Mouse (Mus musculus) lung, embryonic 15.5 days (tissue): ENCODE measurements around the gene Ksr1. TPM values are rescaled to one million over a fixed set of nuclear protein-coding genes. Genes with fewer than 3 reads are reported as not detected.
A peak's percentile ranks its signal among the peaks of the same experiment; 100 is the strongest.

Source experiments
- ATAC-seq: fragments of 200-750 bp; cut with Nextera tagmentation; 2 replicates; pipeline ENCODE4 v1.8.0; 2017; ENCODE audit warnings: moderate number of reproducible peaks, borderline replicate concordance; ENCODE audit not compliant: low FRiP score, low TSS enrichment; ENCODE audit errors: extremely low read depth
- H3K27ac ChIP-seq: fragments of 300-500 bp; sonication (generic); 2 replicates; pipeline ENCODE4 v1.5.1; 2015; ENCODE audit warnings: moderate library complexity, mild to moderate bottlenecking, inconsistent platforms
- H3K27me3 ChIP-seq: fragments of 300-500 bp; sonication (generic); 2 replicates; pipeline ENCODE4 v1.6.1; 2015; ENCODE audit warnings: inconsistent platforms
- H3K36me3 ChIP-seq: fragments of 300-500 bp; sonication (generic); 2 replicates; pipeline ENCODE4 v1.6.1; 2015; ENCODE audit warnings: inconsistent platforms
- H3K4me1 ChIP-seq: fragments of 300-500 bp; sonication (generic); 2 replicates; pipeline ENCODE4 v1.6.1; 2015; ENCODE audit warnings: inconsistent platforms
- H3K4me2 ChIP-seq: fragments of 300-500 bp; sonication (generic); 2 replicates; pipeline ENCODE4 v1.6.1; 2015; ENCODE audit warnings: inconsistent platforms, mild to moderate bottlenecking, moderate library complexity
- H3K4me3 ChIP-seq: fragments of 300-500 bp; sonication (generic); 2 replicates; pipeline ENCODE4 v1.5.1; 2015; ENCODE audit warnings: mild to moderate bottlenecking, inconsistent platforms
- H3K9ac ChIP-seq: fragments of 300-500 bp; sonication (generic); 2 replicates; pipeline ENCODE4 v1.6.1; 2015; ENCODE audit warnings: inconsistent platforms
- H3K9me3 ChIP-seq: fragments of 300-500 bp; sonication (generic); 2 replicates; pipeline ENCODE4 v1.6.1; 2016; ENCODE audit warnings: inconsistent platforms
- WGBS: fragments of 180-500 bp; shearing (Covaris S2); methylation state at CpG from one replicate; pipeline ENCODE4 v1.1.7; 2015; 5-methylcytosine and 5-hydroxymethylcytosine counted together
- polyA plus RNA-seq: library from polyadenylated mRNA; unstranded; fragments of >200 nt; fragmentation: Nextera tagmentation; extraction: Ambion mirVana; gene quantifications from 2 replicates; pipeline ENCODE4 v1.2.1, GENCODE M21; 2015

Ksr1 gene
- polyA plus RNA-seq, 1 experiment from 2014 or later = 2.8 TPM

- no peak overlapping the region for H3K27ac ChIP-seq
- no peak for ATAC-seq
- no peak overlapping the region for H3K4me3 ChIP-seq
- no peak overlapping the region for H3K4me2 ChIP-seq
- H3K9ac ChIP-seq = no peak overlapping the region
- H3K9me3 ChIP-seq = no peaks in the 10 kb centered on the region
- WGBS = 86% methylated on average over 3 of the region's 3 CpGs
- no peaks in the 10 kb centered on the region for H3K27me3 ChIP-seq
- peaks cover 10% of the 10 kb centered on the region for H3K4me1 ChIP-seq
- no peaks in the 10 kb centered on the region for H3K36me3 ChIP-seq
Observed at GRCm38 (mm10) chr11:79074611-79075010, 71.6 kb downstream of the Ksr1 start.

GRCm38 (mm10) chr11:79073583-79073982 is 72.6 kb downstream of the Ksr1 start:
- 72% methylated on average over 4 of the region's 4 CpGs for WGBS
- no peaks in the 10 kb centered on the region for H3K27me3 ChIP-seq
- peaks cover 14% of the 10 kb centered on the region for H3K4me1 ChIP-seq
- no peak overlapping the region for H3K4me3 ChIP-seq
- H3K9ac ChIP-seq = no peak overlapping the region
- H3K4me2 ChIP-seq = no peak overlapping the region
- no peak for ATAC-seq
- H3K36me3 ChIP-seq = no peaks in the 10 kb centered on the region
- no peaks in the 10 kb centered on the region for H3K9me3 ChIP-seq
- H3K27ac ChIP-seq = no peak overlapping the region

DNA sequence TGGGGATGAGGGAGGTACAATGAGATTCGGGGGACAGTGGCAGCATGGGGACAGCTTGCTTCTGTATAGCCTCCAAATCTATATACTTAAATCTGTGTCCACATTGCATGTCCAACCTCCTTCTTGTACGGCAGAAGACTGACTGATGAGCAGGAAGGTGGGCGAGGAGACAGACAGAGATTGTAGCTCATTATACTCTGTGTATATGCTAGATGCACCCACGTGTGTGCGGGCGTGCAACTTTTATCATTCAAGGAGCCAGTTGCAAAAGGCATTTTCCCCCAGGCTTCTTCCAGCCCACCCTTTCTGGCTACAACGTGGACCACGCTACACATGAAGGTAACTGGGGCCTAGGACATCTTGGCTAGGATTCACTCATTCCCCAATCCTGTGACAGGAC is 74.1 kb downstream of the Ksr1 start:
- Histone ChIP-seq H3K9ac (no peak overlapping the region), H3K9me3 (no peaks in the 10 kb centered on the region), H3K4me2 (no peak overlapping the region), H3K4me1 (peaks cover 14% of the 10 kb centered on the region), H3K36me3 (no peaks in the 10 kb centered on the region), H3K4me3 (no peak overlapping the region), H3K27me3 (no peaks in the 10 kb centered on the region), H3K27ac (no peak overlapping the region)
- no peak for ATAC-seq
- WGBS = 94% methylated on average over 8 of the region's 8 CpGs

DNA sequence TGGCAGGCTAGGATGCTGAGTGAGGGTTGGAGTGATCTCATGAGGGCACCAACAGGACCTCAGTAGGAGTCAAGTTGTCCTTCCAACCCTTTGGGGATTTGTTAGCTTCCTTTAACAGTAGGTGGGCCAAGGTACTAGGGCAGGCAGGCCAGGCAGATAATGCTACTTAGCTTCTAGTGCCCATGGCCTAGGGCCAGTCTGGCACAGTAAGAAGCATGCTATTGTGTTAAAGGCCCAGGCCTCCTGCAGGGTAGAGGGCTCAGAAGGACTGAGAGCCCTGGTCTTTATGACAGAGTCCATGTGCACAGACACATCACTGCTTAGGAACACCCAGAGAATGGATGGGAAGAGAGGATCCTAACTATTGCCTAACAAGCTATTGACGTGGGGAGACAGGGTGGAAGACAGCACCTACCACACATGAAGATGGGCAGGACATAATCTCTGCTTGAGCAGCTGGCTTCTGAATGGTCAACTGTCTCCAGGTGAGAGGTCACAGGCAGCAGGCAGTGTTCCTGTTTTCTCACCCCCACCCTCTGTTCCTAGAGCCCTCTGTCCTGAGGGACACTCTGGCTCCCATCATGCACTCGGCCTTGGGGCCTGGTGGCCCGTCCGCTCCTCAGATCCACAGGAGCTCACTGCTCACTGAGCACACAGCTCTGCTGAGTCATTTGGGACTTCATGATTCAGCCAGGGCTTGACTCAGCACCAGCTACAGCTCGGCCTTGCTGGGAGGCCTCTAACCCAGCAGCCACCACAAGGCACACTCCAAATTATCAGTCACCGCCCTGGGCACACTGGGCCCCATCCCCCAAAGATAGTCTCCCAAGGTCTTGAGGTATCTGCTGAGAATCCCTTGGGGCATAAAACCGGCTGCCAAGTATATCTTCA is 74.9 kb downstream of the Ksr1 start:
- Histone ChIP-seq H3K9ac (no peak overlapping the region), H3K4me2 (no peak overlapping the region), H3K4me3 (no peak overlapping the region), H3K36me3 (no peaks in the 10 kb centered on the region), H3K4me1 (peaks cover 20% of the 10 kb centered on the region), H3K27ac (no peak overlapping the region), H3K27me3 (no peaks in the 10 kb centered on the region), H3K9me3 (no peaks in the 10 kb centered on the region)
- WGBS = 84% methylated on average over 7 of the region's 7 CpGs
- peak; percentile 40; the same call in 1 of the 2 replicates for ATAC-seq

DNA sequence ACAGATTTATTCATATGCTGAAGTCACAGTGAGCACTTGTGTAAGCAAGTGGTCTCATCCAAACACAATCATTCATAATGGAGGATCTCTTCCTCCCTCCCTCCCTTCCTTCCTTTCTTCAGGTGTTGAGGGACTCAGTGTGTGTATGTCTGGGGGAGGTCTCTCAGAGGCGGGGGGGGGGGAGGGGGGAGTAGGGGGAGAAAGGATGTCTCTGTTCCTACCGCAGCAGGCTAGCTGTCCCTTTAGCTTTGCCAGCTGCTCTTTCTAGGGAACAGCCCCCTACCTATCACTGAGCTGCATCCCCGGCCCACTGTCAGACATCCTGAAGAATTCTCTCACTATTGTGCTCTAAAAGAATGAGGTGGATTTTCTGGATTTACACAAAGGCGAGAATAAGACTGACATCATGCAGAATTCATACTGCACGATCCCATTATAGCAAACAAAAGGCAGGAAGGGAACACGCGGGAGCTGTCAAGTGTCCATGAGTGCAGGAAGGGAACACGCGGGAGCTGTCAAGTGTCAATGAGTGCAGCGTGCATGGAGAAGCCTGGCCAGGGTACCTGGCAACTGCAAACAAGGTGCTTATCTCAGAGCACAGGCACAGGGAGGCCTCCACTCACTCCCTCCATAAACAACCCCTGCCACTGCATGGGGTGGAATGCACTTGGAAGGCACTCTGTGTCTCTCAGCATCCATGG is 76.6 kb downstream of the Ksr1 start:
- no peaks in the 10 kb centered on the region for H3K9me3 ChIP-seq
- no peak overlapping the region for H3K4me2 ChIP-seq
- no peak overlapping the region for H3K9ac ChIP-seq
- H3K4me1 ChIP-seq = peaks cover 37% of the 10 kb centered on the region
- H3K4me3 ChIP-seq = no peak overlapping the region
- H3K27me3 ChIP-seq = no peaks in the 10 kb centered on the region
- H3K36me3 ChIP-seq = no peaks in the 10 kb centered on the region
- 26% methylated on average over 9 of the region's 10 CpGs for WGBS
- no peak overlapping the region for H3K27ac ChIP-seq
- ATAC-seq = no peak; the same call in 1 of the 2 replicates

DNA sequence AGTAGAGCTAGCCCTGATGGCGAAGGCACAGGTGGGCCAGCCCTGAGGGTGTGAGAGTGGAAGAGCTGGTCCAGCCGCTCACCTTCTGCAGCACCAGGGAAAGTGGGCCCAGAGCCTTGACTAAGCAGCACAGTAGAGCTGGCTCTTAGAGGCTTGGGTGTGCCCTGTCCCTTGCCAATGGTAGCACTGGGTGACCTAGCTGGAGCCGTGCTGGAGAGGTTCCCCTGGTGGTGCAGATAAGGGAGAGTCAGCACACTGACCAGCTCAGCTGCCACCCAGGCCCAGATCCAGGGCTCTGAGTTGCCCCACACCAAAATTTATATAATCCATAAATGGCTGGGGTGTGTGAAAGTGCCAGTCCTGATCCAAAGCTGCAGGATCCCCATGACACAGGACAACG is 79.0 kb downstream of the Ksr1 start:
- no peak overlapping the region for H3K4me3 ChIP-seq
- H3K36me3 ChIP-seq = no peaks in the 10 kb centered on the region
- H3K9ac ChIP-seq = no peak overlapping the region
- no peaks in the 10 kb centered on the region for H3K9me3 ChIP-seq
- 79% methylated on average over 4 of the region's 4 CpGs for WGBS
- H3K27ac ChIP-seq = no peak overlapping the region
- H3K4me1 ChIP-seq = peaks cover 35% of the 10 kb centered on the region
- no peak overlapping the region for H3K4me2 ChIP-seq
- no peaks in the 10 kb centered on the region for H3K27me3 ChIP-seq
- peak; percentile 37; the same call in 1 of the 2 replicates for ATAC-seq

DNA sequence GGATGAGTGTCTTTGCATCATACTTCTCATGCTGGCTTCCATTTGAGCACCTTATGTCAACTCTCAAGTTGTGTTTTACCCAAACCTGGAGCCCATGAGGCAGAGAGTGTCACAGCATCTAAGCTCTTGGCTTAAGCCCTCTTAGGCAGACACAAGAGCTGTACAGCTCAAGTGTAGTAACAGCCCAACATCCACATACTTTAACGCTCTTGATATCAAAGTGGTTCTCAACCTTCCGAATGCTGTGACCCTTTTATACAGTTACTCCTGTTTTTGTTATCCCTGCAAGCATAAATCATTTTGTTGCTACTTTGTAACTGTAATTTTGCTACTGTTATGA is 80.0 kb downstream of the Ksr1 start:
- Histone ChIP-seq H3K4me3 (no peak overlapping the region), H3K4me1 (peaks cover 35% of the 10 kb centered on the region), H3K36me3 (no peaks in the 10 kb centered on the region), H3K27me3 (no peaks in the 10 kb centered on the region), H3K9me3 (no peaks in the 10 kb centered on the region), H3K4me2 (no peak overlapping the region), H3K27ac (peak overlapping the region; percentile 65), H3K9ac (no peak overlapping the region)
- no peak for ATAC-seq
- 55% methylated on average over 2 of the region's 2 CpGs for WGBS

DNA sequence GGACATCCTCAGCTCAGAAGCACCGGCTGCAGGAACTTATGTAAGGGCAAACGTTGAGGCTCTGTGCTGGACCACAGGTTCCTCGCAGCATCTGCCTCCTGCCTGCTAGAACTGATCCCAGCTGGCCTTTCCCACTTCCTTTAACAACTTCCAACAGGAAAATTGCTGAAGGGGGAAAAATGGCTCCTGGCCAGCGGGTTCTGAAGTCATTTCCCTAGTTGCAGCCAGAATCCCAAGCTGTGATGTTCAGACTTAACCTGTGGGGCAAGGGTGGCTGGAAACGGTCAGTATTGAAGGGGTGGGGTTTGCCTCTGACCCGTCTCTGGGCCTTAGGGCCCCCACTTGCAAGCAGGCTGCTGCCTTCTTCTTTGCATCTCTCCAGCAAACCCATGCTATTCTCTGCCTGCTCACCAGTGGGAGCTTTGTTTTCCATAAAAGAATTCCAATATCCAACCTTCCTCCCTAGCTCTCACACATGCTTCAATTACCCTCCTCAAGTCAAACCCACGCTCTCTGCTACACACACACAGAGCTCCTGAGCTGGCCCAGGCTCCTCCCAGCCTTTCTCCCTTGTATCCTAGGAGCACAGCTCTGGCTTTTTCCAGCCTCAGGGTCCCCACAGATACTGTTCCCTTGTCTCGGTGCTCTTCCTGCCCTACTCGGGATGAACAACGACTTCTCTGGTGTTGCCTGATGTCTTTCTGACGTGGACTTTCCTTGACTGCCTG is 80.6 kb downstream of the Ksr1 start:
- 45% methylated on average over 11 of the region's 11 CpGs for WGBS

GRCm38 (mm10) chr11:79064311-79064710 is 81.9 kb downstream of the Ksr1 start:
- peaks cover 24% of the 10 kb centered on the region for H3K4me1 ChIP-seq
- H3K9me3 ChIP-seq = no peaks in the 10 kb centered on the region
- 72% methylated on average over 8 of the region's 8 CpGs for WGBS
- H3K36me3 ChIP-seq = no peaks in the 10 kb centered on the region
- H3K27ac ChIP-seq = no peak overlapping the region
- no peak for ATAC-seq
- no peak overlapping the region for H3K9ac ChIP-seq
- no peaks in the 10 kb centered on the region for H3K27me3 ChIP-seq
- no peak overlapping the region for H3K4me2 ChIP-seq
- no peak overlapping the region for H3K4me3 ChIP-seq

More for the DNA sequence above, 80.6 kb downstream of the Ksr1 start:
- peaks cover 35% of the 10 kb centered on the region for H3K4me1 ChIP-seq
- peak; percentile 34; the same call in 1 of the 2 replicates for ATAC-seq
- H3K4me2 ChIP-seq = no peak overlapping the region
- H3K27me3 ChIP-seq = no peaks in the 10 kb centered on the region
- no peak overlapping the region for H3K9ac ChIP-seq
- no peaks in the 10 kb centered on the region for H3K9me3 ChIP-seq
- no peak overlapping the region for H3K4me3 ChIP-seq
- H3K27ac ChIP-seq = peak overlapping the region; percentile 65
- H3K36me3 ChIP-seq = no peaks in the 10 kb centered on the region

DNA sequence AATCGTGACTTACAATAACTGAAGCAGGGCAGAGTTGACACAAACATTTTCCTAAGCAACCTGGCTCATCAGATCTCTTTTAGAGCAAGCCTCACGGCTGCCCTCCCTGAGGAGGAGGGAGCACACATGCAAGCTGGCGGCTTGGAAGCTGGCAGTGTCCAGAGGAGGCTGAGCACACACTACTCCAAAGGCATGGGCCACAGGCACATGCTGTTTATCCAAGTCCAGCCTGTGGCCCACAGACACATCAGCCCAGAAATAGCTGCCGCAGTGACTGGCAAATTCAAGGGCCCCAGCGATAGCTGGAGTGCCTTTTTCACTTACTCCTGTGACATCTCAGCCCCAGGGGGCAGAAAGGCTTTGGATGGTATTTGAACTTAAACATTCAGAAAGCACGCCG is 82.6 kb downstream of the Ksr1 start:
- no peaks in the 10 kb centered on the region for H3K9me3 ChIP-seq
- no peak overlapping the region for H3K4me2 ChIP-seq
- peaks cover 22% of the 10 kb centered on the region for H3K4me1 ChIP-seq
- no peak overlapping the region for H3K4me3 ChIP-seq
- no peak overlapping the region for H3K27ac ChIP-seq
- no peaks in the 10 kb centered on the region for H3K36me3 ChIP-seq
- WGBS = 56% methylated on average over 7 of the region's 7 CpGs
- no peaks in the 10 kb centered on the region for H3K27me3 ChIP-seq
- no peak overlapping the region for H3K9ac ChIP-seq
- ATAC-seq = no peak

- no peak for ATAC-seq
- peaks cover 22% of the 10 kb centered on the region for H3K4me1 ChIP-seq
- 76% methylated on average over 5 of the region's 5 CpGs for WGBS
- H3K9ac ChIP-seq = no peak overlapping the region
- no peaks in the 10 kb centered on the region for H3K27me3 ChIP-seq
- no peak overlapping the region for H3K27ac ChIP-seq
- H3K9me3 ChIP-seq = no peaks in the 10 kb centered on the region
- H3K4me3 ChIP-seq = no peak overlapping the region
- H3K36me3 ChIP-seq = no peaks in the 10 kb centered on the region
- H3K4me2 ChIP-seq = no peak overlapping the region
Observed at GRCm38 (mm10) chr11:79062897-79063296, 83.3 kb downstream of the Ksr1 start.

- Histone ChIP-seq H3K4me3 (no peak overlapping the region), H3K4me2 (no peak overlapping the region), H3K36me3 (no peaks in the 10 kb centered on the region), H3K4me1 (peaks cover 27% of the 10 kb centered on the region), H3K27ac (no peak overlapping the region), H3K27me3 (no peaks in the 10 kb centered on the region), H3K9me3 (no peaks in the 10 kb centered on the region), H3K9ac (no peak overlapping the region)
- no peak for ATAC-seq
- WGBS = 67% methylated on average over 7 of the region's 7 CpGs
Observed at GRCm38 (mm10) chr11:79061839-79062238, 84.4 kb downstream of the Ksr1 start.
